Mouse (Mus musculus) brain, embryonic 14.5 days (tissue): ENCODE results near the gene Cdh13.

ENCODE experiments used
- CTCF ChIP-seq: fragments of 200-500 bp; IDR thresholded peaks from 2 replicates; pipeline ENCODE4 v1.5.1; 2012; ENCODE audit warnings: inconsistent platforms, mild to moderate bottlenecking, moderate library complexity, borderline replicate concordance; ENCODE audit not compliant: insufficient read depth, insufficient read length; ENCODE audit errors: extremely low read depth
- POLR2A ChIP-seq: fragments of 200-500 bp; IDR thresholded peaks from 2 replicates; pipeline ENCODE4 v1.6.1; 2012; ENCODE audit warnings: mild to moderate bottlenecking, inconsistent platforms, borderline replicate concordance; ENCODE audit not compliant: poor library complexity, insufficient read depth, insufficient read length, severe bottlenecking; ENCODE audit errors: extremely low read depth

GRCm38 (mm10) chr8:118596816-118597215, 313.3 kb downstream of the Cdh13 start:
- TF ChIP-seq CTCF = no peak
- no peak for TF ChIP-seq POLR2A
